Mouse (Mus musculus) liver, embryonic 15.5 days (tissue): Measurements from ENCODE around the gene Sft2d1. TPM values are rescaled to one million over a fixed set of nuclear protein-coding genes. Genes with fewer than 3 reads are reported as not detected.

ENCODE experiments used
- ATAC-seq: fragments of 200-750 bp; cut with Nextera tagmentation; 2 replicates; pipeline ENCODE4 v1.8.0; 2017; ENCODE audit warnings: moderate number of reproducible peaks, mild to moderate bottlenecking, moderate library complexity; ENCODE audit not compliant: insufficient read depth
- H3K27ac ChIP-seq: fragments of 300-500 bp; sonication (generic); replicated peaks from 2 replicates; pipeline ENCODE4 v1.5.1; 2015; ENCODE audit warnings: mild to moderate bottlenecking, inconsistent platforms
- H3K27me3 ChIP-seq: fragments of 300-500 bp; sonication (generic); 2 replicates; pipeline ENCODE4 v1.6.1; 2015; ENCODE audit warnings: mild to moderate bottlenecking, inconsistent platforms
- H3K36me3 ChIP-seq: fragments of 300-500 bp; sonication (generic); replicated peaks from 2 replicates; pipeline ENCODE4 v1.6.1; 2015; ENCODE audit warnings: moderate library complexity, mild to moderate bottlenecking, inconsistent platforms
- H3K4me1 ChIP-seq: fragments of 300-500 bp; sonication (generic); replicated peaks from 2 replicates; pipeline ENCODE4 v1.6.1; 2015; ENCODE audit warnings: inconsistent platforms
- H3K4me2 ChIP-seq: fragments of 300-500 bp; sonication (generic); 2 replicates; pipeline ENCODE4 v1.6.1; 2015; ENCODE audit warnings: moderate library complexity, mild to moderate bottlenecking, inconsistent platforms
- H3K4me3 ChIP-seq: fragments of 300-500 bp; sonication (generic); replicated peaks from 2 replicates; pipeline ENCODE4 v1.5.1; 2015; ENCODE audit warnings: mild to moderate bottlenecking, inconsistent platforms
- H3K9ac ChIP-seq: fragments of 300-500 bp; sonication (generic); 2 replicates; pipeline ENCODE4 v1.6.1; 2015; ENCODE audit warnings: moderate library complexity, mild to moderate bottlenecking, inconsistent platforms
- H3K9me3 ChIP-seq: fragments of 300-500 bp; sonication (generic); replicated peaks from 2 replicates; pipeline ENCODE4 v1.6.1; 2016; ENCODE audit warnings: inconsistent platforms
- WGBS: fragments of 180-500 bp; shearing (Covaris S2); methylation state at CpG from one replicate; pipeline ENCODE4 v1.1.7; 2015; ENCODE audit warnings: mixed read lengths; ENCODE audit not compliant: insufficient replicate concordance; 5-methylcytosine and 5-hydroxymethylcytosine counted together
- polyA plus RNA-seq: library from polyadenylated mRNA; unstranded; fragments of >200 nt; fragmentation: Nextera tagmentation; extraction: Ambion mirVana; gene quantifications from 2 replicates; pipeline ENCODE4 v1.2.1, GENCODE M21; 2015

The Sft2d1 gene
- polyA plus RNA-seq, 1 experiment from 2014 or later: 50.1 TPM

DNA sequence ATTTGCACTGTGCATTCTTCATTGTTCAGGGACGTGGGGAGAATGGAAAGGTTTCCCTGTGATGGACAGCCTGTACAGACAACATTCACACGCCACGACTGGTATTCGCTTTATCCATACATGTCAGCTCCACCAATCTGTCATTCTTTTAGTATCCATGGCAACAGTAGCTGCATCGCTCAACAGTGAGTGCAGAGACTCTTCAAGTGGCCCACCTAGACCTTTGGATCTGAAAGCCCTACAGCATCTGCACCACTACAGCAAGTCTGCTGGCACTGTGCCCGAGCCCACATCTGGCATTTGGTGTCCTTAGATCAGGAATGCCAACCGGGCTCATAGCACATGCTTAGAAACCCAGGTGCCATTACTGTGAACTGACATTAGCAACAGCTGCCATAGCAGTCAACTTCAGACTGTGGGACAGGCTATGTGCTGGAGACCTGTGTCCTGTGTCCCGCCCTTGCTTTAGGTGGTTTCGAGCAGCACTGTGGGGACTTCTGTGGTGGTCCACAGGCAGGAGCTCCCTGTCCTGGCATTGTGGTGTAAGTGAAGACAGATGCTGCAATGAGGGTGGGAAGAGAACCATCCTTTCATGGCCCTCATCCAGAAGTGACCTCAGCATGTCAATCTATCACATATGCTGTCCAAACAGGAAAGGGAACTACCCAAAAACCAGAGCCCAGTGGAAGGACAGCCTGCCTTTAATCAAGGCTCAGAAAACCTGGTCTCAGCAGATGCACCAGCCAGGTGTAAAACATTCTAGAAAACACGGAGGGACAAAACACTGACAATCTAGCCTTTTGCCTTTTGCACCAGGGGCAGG lies 50.6 kb downstream of the Sft2d1 start:
- no peak overlapping the region for H3K4me2 ChIP-seq
- 62% methylated on average over 10 of the region's 10 CpGs for WGBS
- no peak overlapping the region for H3K9ac ChIP-seq
- no peaks in the 10 kb centered on the region for H3K9me3 ChIP-seq
- no peaks in the 10 kb centered on the region for H3K4me1 ChIP-seq
- peaks cover 9% of the 10 kb centered on the region; the same call in 1 of the 2 replicates for H3K27me3 ChIP-seq
- no peak overlapping the region for H3K27ac ChIP-seq
- ATAC-seq: no peak
- H3K36me3 ChIP-seq: no peaks in the 10 kb centered on the region
- no peak overlapping the region for H3K4me3 ChIP-seq

DNA sequence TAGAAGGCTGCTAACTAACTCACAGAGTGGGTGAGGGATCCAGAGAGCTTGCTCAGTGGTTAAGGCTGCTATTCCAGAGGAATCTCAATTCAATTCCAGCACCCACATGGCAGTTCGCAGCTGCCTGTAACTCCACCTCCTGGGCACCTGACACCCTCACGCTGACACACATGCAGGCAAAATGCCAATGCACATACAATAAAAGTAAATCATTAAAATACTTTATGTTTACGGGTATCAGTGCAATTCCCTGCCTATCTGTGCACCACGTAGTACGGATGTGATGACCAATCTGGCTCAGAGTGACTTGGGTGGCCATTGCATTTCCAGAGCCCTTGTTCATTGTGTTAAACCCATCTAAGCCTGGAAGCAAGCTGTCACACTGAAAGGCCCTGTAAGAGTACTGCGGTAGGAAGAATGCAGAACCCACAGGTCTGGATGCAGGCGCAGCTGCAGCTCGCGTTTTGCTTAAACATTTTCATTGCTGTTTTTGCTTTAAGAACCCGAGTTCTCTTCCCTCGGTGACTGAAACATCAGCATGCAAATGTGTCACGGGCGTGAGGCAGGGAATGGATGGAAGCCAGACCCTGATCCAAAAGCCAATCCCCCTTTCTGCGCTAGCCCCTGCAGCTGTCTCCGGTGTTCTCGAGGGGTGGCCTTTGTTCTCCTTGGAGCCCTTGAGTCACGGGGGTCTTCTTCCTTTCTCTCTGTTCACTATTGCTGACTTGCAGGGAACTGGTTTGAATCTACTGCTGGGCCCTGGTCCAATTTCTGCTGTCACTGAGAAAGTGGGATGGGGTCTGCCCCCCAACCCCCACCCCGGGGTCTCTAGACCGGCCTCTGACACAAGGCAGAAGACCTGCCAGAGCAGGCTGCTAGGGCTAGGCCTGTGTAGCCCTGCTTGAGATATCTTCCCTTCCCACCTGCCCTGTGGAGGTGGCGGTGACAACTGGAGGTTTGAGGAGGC lies 56.9 kb downstream of the Sft2d1 start:
- H3K4me2 ChIP-seq: no peak overlapping the region
- ATAC-seq: no peak

DNA sequence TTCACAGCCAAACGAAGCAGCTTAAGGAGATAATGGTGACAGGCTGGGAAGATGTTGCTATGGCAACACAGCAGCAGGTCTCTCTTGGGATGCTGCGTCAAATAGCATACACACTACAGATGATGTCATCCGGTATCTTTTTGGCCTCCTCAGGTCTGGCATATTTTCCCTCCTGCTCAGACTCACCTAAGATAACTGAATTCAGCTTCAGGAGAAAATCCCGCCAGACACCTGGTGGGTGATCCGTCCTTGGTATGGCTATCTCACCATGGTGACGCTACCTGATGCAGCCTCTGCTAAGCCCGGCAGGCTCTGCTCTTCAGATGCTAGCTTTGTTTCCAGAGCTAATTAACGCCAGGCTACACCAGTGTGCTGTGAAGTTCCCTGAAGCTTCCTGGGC lies 57.7 kb downstream of the Sft2d1 start:
- Histone ChIP-seq H3K27ac (no peak overlapping the region), H3K4me3 (no peak overlapping the region), H3K4me2 (no peak overlapping the region), H3K27me3 (0 out of 2 replicates have a peak, but pooled peaks cover 7% of the 10 kb centered on the region), H3K4me1 (peaks cover 10% of the 10 kb centered on the region), H3K9me3 (no peaks in the 10 kb centered on the region), H3K36me3 (no peaks in the 10 kb centered on the region), H3K9ac (no peak overlapping the region)
- no peak for ATAC-seq
- WGBS: 53% methylated on average over 8 of the region's 8 CpGs

More for the DNA sequence above, 56.9 kb downstream of the Sft2d1 start:
- no peaks in the 10 kb centered on the region for H3K36me3 ChIP-seq
- H3K27ac ChIP-seq: no peak overlapping the region
- WGBS: 45% methylated on average over 20 of the region's 20 CpGs
- H3K4me3 ChIP-seq: no peak overlapping the region
- H3K27me3 ChIP-seq: 0 out of 2 replicates have a peak, but pooled peaks cover 7% of the 10 kb centered on the region
- no peak overlapping the region for H3K9ac ChIP-seq
- peaks cover 10% of the 10 kb centered on the region for H3K4me1 ChIP-seq
- no peaks in the 10 kb centered on the region for H3K9me3 ChIP-seq

DNA sequence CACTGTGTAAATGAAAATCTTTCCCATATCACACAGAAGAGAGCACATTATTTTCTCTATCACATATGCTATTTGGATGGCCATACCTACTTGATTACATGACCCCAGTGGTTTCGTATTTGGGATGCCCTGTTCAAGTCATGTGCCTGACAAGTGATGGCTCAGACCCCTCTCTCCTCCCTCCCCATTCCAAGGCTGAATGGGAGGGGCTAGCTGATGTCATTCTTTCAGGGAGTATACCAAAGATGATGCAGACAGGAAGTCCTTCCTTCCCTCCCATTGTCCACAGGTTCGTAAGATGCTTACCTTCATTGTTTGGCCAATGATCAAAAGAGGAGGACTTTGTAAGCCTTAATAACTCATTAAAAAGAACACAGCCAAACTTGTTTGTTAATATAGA lies 58.3 kb downstream of the Sft2d1 start:
- Histone ChIP-seq H3K9ac (no peak overlapping the region), H3K4me2 (no peak overlapping the region), H3K27ac (no peak overlapping the region), H3K4me1 (peaks cover 10% of the 10 kb centered on the region), H3K27me3 (0 out of 2 replicates have a peak, but pooled peaks cover 7% of the 10 kb centered on the region), H3K9me3 (no peaks in the 10 kb centered on the region), H3K4me3 (no peak overlapping the region), H3K36me3 (no peaks in the 10 kb centered on the region)
- 50% methylated on average over 2 of the region's 2 CpGs for WGBS
- no peak for ATAC-seq

DNA sequence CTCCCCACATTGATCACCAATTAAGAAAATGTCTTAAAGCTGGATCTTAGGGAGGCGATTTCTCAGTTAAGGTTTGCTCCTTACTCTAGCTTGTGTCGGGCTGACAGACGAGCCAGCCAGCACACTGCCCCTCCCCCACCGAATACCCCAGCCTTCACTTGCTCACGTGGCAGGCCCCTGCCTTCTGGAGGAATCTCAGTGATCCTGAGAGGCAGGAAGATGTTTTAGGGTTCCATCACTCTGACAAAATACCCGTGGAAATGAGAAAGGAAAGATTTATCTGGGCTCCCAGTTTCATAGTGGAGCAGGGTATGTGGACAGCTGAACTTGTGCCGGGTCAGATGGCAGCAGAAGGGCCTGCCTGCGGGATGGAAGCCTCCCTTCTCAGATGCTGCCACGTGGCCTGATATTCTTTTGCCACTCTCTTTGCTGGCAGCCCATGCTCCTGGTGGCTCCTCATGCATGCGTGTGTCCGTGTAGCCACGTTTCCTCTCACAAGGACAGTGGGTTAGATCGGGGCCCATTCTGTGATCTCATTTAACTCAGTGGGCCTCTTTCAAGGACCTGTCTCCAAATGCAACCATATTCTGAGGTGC lies 59.8 kb downstream of the Sft2d1 start:
- 43% methylated on average over 13 of the region's 13 CpGs for WGBS
- no peak for ATAC-seq
- H3K9me3 ChIP-seq: no peaks in the 10 kb centered on the region
- no peak overlapping the region for H3K27ac ChIP-seq
- H3K4me3 ChIP-seq: no peak overlapping the region
- H3K9ac ChIP-seq: no peak overlapping the region
- no peaks in the 10 kb centered on the region for H3K36me3 ChIP-seq
- peaks cover 10% of the 10 kb centered on the region for H3K4me1 ChIP-seq
- H3K27me3 ChIP-seq: 0 out of 2 replicates have a peak, but pooled peaks cover 7% of the 10 kb centered on the region
- H3K4me2 ChIP-seq: no peak overlapping the region

DNA sequence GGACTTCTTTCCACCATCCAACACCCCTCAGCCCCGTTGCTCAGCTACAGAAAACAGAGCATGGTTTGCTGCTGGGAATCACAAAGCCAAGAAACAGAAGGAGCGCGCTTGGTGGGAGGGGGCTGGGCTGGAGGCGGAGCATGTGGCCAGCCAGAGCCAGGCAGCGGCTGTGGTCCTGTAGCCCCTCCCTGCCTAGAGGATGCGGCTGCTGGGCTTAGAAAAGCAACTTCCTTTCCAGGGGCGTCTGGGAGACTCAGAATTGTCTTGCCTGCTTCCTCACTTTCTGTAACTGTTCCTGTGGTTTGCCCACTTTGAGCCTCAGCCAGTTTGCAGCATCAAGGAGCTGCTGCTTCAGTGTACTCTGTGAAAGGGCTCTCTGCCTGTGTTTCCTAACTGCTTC lies 60.9 kb downstream of the Sft2d1 start:
- Histone ChIP-seq H3K4me2 (peak overlapping the region; percentile 57), H3K9me3 (no peaks in the 10 kb centered on the region), H3K9ac (no peak overlapping the region), H3K4me1 (peaks cover 10% of the 10 kb centered on the region), H3K27me3 (0 out of 2 replicates have a peak, but pooled peaks cover 7% of the 10 kb centered on the region), H3K4me3 (peak overlapping the region; percentile 1; the same call in 1 of the 2 replicates), H3K36me3 (no peaks in the 10 kb centered on the region), H3K27ac (no peak overlapping the region)
- WGBS: under 1% methylated on average over 7 of the region's 7 CpGs
- ATAC-seq: 0 out of 2 replicates have a peak, but pooled peaks have one; percentile 42

DNA sequence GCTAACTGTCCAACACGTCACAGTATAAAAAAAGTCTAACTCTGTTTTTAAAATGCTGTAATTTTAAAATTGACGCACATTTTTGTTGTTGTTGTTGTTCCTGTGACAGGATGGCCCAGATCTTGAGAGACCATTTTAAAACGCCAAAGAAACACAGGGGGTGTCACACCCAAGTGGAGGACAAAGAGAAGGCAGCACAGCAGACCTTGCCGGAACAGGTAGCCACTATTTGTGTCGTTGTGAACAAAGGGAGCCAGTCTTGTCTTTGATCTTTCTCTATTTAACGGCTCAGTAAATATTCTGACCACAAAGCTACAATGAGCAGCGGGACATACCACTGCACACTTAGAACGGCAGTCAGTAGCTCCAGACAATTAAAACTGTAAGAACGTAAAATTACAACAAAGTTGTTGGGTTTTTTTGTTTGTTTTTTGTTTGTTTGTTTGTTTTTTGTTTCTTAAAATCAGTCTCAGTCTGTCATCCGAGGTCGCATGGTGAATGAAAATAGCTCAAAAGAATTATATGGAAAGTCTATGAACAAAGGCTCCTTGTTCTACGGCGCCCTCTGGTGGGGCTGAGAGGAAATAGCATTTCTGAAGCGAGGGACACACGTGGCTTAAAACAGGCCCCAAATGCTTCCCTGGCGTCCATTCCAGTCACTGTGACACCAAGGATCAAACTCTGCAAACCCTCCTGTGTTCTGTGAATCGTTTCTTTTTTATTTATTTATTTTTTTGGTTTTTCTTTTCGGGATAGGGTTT lies 61.6 kb downstream of the Sft2d1 start:
- Histone ChIP-seq H3K4me1 (peaks cover 10% of the 10 kb centered on the region), H3K27me3 (0 out of 2 replicates have a peak, but pooled peaks cover 7% of the 10 kb centered on the region), H3K9me3 (no peaks in the 10 kb centered on the region), H3K4me2 (peak overlapping the region; percentile 57), H3K9ac (no peak overlapping the region), H3K4me3 (peak overlapping the region; percentile 1; the same call in 1 of the 2 replicates), H3K27ac (no peak overlapping the region), H3K36me3 (no peaks in the 10 kb centered on the region)
- WGBS: under 1% methylated on average over 18 of the region's 18 CpGs
- no peak for ATAC-seq

Other genes starting within 250 kb of the Sft2d1 start
- not detected in 2 replicates for gene Gm49673, start 163.3 kb upstream of the Sft2d1 start, polyA plus RNA-seq
- 18.0 and 21.5 TPM in 2 replicates for gene Rnaset2a, start 163.0 kb upstream of the Sft2d1 start, polyA plus RNA-seq
- 9.7 and 9.8 TPM in 2 replicates for gene Fgfr1op, start 145.6 kb upstream of the Sft2d1 start, polyA plus RNA-seq
- 0.09 TPM in 1 of 2 replicates, not detected in the other for gene Ccr6, start 75.1 kb upstream of the Sft2d1 start, polyA plus RNA-seq
- gene Mpc1, start 28.2 kb upstream of the Sft2d1 start, polyA plus RNA-seq: 135 and 142 TPM in 2 replicates
- gene Prr18, start 26.4 kb downstream of the Sft2d1 start, polyA plus RNA-seq: 0.05 and 0.06 TPM in 2 replicates
- not detected in 2 replicates for gene T2, start 44.9 kb downstream of the Sft2d1 start, polyA plus RNA-seq
- gene T, start 123.3 kb downstream of the Sft2d1 start, polyA plus RNA-seq: not detected in 2 replicates
- gene Pde10a, start 214.3 kb downstream of the Sft2d1 start, polyA plus RNA-seq: 0.53 and 0.67 TPM in 2 replicates